Mouse (Mus musculus): ENCODE results near the gene Foxf1.

The Foxf1 gene

DNA sequence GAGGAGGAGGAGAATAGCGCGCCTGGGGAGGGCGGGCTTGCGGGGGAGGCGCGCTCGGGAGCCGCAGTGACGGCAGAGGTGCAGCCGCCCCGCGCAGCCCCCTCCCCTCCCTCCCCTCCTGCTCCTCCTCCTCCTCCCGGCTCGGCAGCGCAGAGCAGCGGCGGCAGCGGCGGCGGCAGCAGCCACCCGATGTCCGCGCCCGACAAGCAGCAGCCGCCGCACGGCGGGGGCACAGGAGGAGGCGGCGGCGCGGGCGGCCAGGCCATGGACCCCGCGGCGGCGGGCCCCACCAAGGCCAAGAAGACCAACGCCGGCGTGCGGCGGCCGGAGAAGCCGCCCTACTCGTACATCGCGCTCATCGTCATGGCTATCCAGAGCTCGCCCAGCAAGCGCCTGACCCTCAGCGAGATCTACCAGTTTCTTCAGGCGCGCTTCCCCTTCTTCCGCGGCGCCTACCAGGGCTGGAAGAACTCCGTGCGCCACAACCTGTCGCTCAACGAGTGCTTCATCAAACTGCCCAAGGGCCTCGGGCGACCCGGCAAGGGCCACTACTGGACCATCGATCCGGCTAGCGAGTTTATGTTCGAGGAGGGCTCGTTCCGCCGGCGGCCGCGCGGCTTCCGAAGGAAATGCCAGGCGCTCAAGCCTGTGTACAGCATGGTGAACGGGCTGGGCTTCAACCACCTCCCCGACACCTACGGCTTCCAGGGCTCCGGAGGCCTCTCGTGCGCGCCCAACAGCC is at the start of gene Foxf1:
Foxf1 (plus strand) TSS at position 177 of the 742 bp plus-strand sequence.
- DNase-seq (ENCODE audit: low read depth) = no peak

DNA sequence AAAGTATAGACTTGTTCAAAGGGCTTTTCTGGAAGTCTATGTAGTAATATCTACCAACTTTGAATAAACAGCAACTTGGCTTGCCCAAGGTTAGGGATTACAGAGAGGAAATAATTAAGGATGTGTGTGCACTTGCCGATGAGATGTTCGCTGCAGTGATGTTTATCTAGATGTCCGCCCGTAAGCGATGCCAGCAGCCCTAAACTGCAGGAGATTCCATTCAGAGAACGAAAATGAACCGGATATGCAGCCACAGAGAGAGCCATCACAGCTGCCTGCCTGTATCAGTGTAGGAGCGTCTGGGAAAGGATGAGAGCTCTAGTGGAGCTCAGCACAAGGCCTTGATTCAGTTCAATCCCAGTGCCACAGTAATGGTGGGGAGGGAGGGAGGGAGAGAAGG is 48.6 kb upstream of the Foxf1 start:
- DNase-seq (ENCODE audit: low read depth) = no peak

- no peak for DNase-seq (ENCODE audit: low read depth)
Observed at GRCm38 (mm10) chr8:121043719-121044440, 40.3 kb upstream of the Foxf1 start.

- no peak for DNase-seq (ENCODE audit: low read depth)
Observed at GRCm38 (mm10) chr8:121047441-121047840, 36.7 kb upstream of the Foxf1 start.

DNA sequence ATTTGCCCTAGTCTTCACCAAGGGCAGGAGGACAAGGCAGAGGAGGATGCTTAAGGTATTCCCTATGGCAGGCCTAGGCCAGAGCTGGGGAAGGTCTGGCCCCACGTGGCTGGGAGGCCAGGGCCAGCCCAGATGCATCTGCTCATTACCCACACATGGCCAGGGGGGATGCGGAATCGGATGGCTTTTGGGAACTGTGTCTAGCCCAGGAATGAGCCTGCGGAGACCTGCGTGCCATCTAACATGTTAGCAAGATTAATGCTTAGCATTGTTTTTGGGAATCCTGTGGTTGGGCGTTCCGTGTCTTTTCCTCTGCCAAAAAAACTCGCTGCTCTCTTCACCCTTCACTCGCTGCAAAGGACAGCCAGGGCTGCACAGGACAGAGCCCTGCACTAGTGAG is 26.1 kb upstream of the Foxf1 start:
- no peak for DNase-seq (ENCODE audit: low read depth)

- no peak for DNase-seq (ENCODE audit: low read depth)
Observed at GRCm38 (mm10) chr8:121059098-121059497, 25.1 kb upstream of the Foxf1 start.

DNA sequence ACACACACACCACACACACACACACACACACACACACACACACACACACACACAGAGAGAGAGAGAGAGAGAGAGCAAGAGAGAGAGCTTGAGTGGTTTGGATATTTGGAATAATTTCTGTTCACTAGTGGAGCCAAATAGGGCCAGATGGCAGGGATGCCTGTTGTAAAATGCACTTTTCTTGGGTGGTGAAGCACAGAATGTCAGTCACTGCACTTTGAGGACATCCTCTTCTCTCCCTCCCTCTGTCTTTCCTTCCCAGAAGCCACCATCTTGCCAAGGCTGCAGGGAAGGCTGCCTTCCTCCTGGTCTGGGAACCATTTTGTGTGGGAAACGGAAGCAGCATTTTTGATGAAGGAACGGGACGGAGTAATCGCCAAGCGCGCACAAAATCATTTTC is 21.7 kb upstream of the Foxf1 start:
- DNase-seq (ENCODE audit: low read depth) = no peak

DNA sequence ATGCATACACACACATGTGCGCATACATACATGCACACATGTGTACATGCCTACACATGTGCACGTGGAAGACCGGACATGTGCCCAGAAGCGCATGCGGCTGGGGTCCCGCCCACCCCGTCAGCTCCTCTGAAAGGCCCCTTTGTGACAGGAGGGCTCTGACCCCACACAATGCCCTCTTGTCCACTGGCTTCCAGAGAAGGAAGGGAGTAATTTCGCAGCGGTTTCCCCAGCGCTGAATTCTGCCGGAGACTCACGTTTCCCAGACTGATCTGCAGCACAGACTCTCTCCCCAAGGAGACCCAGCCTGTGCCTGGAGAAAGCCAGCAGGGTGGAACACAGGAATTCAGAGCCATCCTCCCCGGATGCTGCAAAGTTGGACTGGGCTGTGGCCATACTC is 20.5 kb upstream of the Foxf1 start:
- DNase-seq (ENCODE audit: low read depth) = no peak

- DNase-seq (ENCODE audit: low read depth) = no peak
Observed at GRCm38 (mm10) chr8:121071454-121071853, 12.7 kb upstream of the Foxf1 start.

DNA sequence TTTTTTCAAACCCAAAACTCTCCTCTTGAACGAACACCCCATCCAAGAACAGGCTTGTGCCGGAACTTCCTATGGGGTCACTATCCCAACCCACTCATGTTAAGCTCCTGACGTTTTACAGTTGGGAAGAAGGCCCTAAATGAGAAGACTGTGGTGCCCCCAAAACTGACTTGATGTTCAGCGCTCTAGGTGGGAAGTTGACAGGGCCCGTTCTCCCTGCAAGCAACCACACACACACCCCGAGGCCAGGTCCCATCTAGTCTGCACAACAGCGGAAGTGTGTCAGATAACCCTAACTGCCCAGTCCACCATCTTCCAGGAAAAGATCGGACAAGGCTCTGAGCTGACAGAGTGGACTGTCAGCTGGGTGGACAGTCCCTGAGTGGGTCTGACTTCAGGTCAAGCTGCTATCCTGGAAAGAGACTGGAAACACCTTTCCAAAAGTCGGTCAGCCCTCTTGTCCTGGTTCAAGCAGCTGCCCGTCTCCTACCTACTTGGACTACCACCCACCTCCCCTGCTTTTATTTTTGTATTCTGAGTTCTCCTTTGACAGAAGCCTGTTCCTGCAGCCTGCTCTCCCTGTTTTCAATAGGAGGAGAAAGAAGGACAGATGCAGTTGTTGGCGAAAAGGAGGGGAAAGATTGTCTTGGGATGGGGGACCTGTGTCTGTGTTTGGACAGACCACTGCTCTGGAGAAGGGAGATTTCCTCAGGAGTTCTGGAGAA is 11.6 kb upstream of the Foxf1 start:
- DNase-seq (ENCODE audit: low read depth) = no peak

- DNase-seq (ENCODE audit: low read depth) = no peak
Observed at GRCm38 (mm10) chr8:121073174-121074107, 10.7 kb upstream of the Foxf1 start.

GRCm38 (mm10) chr8:121074108-121074847 is 9.9 kb upstream of the Foxf1 start:
- DNase-seq (ENCODE audit: low read depth) = no peak

GRCm38 (mm10) chr8:121074848-121075145 is 9.4 kb upstream of the Foxf1 start:
- no peak for DNase-seq (ENCODE audit: low read depth)

GRCm38 (mm10) chr8:121075936-121076335 is 8.2 kb upstream of the Foxf1 start:
- no peak for DNase-seq (ENCODE audit: low read depth)

- no peak for DNase-seq (ENCODE audit: low read depth)
Observed at GRCm38 (mm10) chr8:121076555-121076954, 7.6 kb upstream of the Foxf1 start.

- no peak for DNase-seq (ENCODE audit: low read depth)
Observed at GRCm38 (mm10) chr8:121078721-121079120, 5.5 kb upstream of the Foxf1 start.

DNA sequence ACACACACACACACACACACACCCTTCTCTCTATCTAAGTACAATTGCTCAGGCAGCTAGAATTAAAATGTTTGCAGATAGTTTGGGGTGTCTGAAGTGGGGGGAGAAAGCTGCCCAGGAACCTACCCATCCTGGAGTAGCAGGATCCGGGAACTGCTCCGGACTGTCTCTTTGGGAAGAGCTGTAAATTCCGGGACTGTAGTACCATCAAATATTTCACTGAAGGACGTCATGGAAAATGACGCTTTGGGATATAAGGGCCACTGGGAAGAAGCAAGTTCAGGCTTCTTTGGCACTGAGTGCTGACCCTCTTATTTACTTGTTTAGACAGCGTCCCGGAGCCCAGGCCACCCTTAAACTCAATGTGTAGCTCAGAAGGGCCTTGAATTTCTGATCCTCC is 5.0 kb upstream of the Foxf1 start:
- DNase-seq (ENCODE audit: low read depth) = no peak

GRCm38 (mm10) chr8:121079944-121080343 is 4.2 kb upstream of the Foxf1 start:
- no peak for DNase-seq (ENCODE audit: low read depth)

DNA sequence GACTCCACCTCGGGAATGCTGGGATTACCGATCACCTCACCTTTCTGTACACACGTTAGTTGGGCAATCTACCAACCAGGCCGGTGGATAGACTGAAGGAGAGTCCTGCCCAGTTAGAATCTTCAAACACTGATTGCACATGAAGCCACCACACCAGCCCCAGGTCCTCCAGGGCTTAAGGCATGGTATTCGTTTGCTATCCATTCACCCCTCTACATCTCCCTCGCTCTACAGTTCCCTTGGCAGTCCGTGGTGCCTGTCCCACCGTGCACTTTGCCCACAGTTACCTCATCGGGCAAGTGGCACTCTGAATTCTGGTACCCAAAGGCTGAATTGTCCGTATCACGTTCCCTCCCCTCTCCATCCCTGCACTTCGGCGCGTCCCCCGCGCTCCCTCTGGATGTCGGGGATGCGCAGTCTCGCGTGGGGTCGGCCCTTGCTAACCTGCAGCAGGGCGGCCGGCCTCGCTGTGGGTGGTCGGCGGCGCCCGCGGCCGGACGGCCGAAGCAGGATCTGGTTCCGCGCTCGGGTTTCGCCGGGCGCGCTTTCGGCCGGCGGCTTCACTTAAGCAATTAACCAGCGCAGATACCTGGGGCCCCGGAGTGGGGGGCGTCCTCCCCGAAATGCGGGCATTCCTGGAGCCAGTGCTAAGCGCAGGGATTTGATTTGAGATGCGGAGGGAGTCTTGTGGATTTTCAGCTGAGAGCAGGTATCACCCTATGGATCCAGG is 3.7 kb upstream of the Foxf1 start:
- DNase-seq (ENCODE audit: low read depth) = no peak

GRCm38 (mm10) chr8:121081398-121081797 is 2.8 kb upstream of the Foxf1 start:
- DNase-seq (ENCODE audit: low read depth) = no peak
